Mouse (Mus musculus) hindbrain, embryonic 11.5 days (tissue): ENCODE data around the gene Kmt2d. TPM values are rescaled to one million over a fixed set of nuclear protein-coding genes. Genes with fewer than 3 reads are reported as not detected.

Experiments used
- ATAC-seq: fragments of 200-750 bp; cut with Nextera tagmentation; 2 replicates; pipeline ENCODE4 v1.8.0; 2017; ENCODE audit warnings: mild to moderate bottlenecking, moderate TSS enrichment, moderate library complexity; ENCODE audit not compliant: low FRiP score
- DNase-seq: peaks from one replicate; pipeline ENCODE4 v3.0.0-alpha.2; 2015; ENCODE audit warnings: low spot score
- H3K27ac ChIP-seq: fragments of 300-500 bp; sonication (generic); 2 replicates; pipeline ENCODE4 v1.5.1; 2014; ENCODE audit warnings: mild to moderate bottlenecking, low read depth, low read length
- H3K27me3 ChIP-seq: fragments of 300-500 bp; sonication (generic); 2 replicates; pipeline ENCODE4 v1.6.1; 2014; ENCODE audit warnings: mild to moderate bottlenecking, low read length, moderate library complexity, mixed read lengths; ENCODE audit not compliant: control insufficient read depth, insufficient read depth
- H3K36me3 ChIP-seq: fragments of 300-500 bp; sonication (generic); 2 replicates; pipeline ENCODE4 v1.6.1; 2014; ENCODE audit warnings: mild to moderate bottlenecking, low read length, moderate library complexity, mixed read lengths; ENCODE audit not compliant: control insufficient read depth, insufficient read depth
- H3K4me1 ChIP-seq: fragments of 300-500 bp; sonication (generic); replicated peaks from 2 replicates; pipeline ENCODE4 v1.6.1; 2014; ENCODE audit warnings: low read length, mixed read lengths; ENCODE audit not compliant: control insufficient read depth, insufficient read depth
- H3K4me2 ChIP-seq: fragments of 300-500 bp; sonication (generic); replicated peaks from 2 replicates; pipeline ENCODE4 v1.6.1; 2014; ENCODE audit warnings: mild to moderate bottlenecking, low read depth, low read length
- H3K4me3 ChIP-seq: fragments of 300-500 bp; sonication (generic); 2 replicates; pipeline ENCODE4 v1.5.1; 2014; ENCODE audit warnings: low read depth, low read length
- H3K9ac ChIP-seq: fragments of 300-500 bp; sonication (generic); 2 replicates; pipeline ENCODE4 v1.6.1; 2014; ENCODE audit warnings: low read depth, low read length
- H3K9me3 ChIP-seq: fragments of 300-500 bp; sonication (generic); 2 replicates; pipeline ENCODE4 v1.6.1; 2016; ENCODE audit warnings: low read length; ENCODE audit not compliant: control insufficient read depth
- WGBS: fragments of 180-500 bp; shearing (Covaris S2); extraction: QIAGEN DNeasy Blood & Tissue Kit; methylation state at CpG from one replicate; pipeline ENCODE4 v1.1.7; 2014; 5-methylcytosine and 5-hydroxymethylcytosine counted together
- polyA plus RNA-seq: library from polyadenylated mRNA; unstranded; fragments of >200 nt; fragmentation: Nextera tagmentation; extraction: Ambion mirVana; gene quantifications from 2 replicates; pipeline ENCODE4 v1.2.1, GENCODE M21; 2014

Kmt2d gene
- polyA plus RNA-seq, 1 experiment from 2014 or later, result 20.5 TPM

- Histone ChIP-seq H3K4me3 (no peak overlapping the region), H3K9ac (no peak overlapping the region), H3K36me3 (peaks cover 48% of the 10 kb centered on the region), H3K27me3 (no peaks in the 10 kb centered on the region), H3K9me3 (no peaks in the 10 kb centered on the region), H3K27ac (no peak overlapping the region), H3K4me2 (no peak overlapping the region), H3K4me1 (no peaks in the 10 kb centered on the region)
- no peak for DNase-seq
- ATAC-seq, result no peak
- 85% methylated on average over 9 of the region's 9 CpGs for WGBS
Measured at GRCm38 (mm10) chr15:98852733-98853132, 18.3 kb downstream of the Kmt2d start.

DNA sequence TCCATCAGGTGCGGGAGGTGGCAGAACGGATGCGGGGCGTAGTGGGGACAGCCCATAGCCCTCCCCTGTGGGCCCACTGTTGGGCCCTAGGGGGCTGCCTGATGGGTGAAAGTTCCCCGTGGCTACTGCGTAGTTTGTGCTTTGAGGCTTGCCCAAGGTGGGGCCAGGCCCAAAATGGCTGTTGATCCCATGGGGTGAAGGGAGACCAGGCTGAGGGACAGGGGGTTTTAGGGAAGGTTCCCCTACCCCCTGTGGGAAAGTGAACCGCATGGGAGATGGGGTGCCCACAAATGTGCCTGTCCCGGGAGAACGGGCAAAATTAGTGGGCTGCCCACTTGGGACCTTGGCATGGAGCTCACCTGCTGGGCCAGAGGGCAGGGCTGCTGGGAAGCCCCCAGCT, 18.9 kb downstream of the Kmt2d start:
- Histone ChIP-seq H3K4me2 (no peak overlapping the region), H3K27me3 (no peaks in the 10 kb centered on the region), H3K9ac (no peak overlapping the region), H3K27ac (no peak overlapping the region), H3K4me3 (no peak overlapping the region), H3K36me3 (peaks cover 49% of the 10 kb centered on the region), H3K9me3 (no peaks in the 10 kb centered on the region), H3K4me1 (no peaks in the 10 kb centered on the region)
- DNase-seq (no peak), ATAC-seq (no peak)
- 97% methylated on average over 9 of the region's 9 CpGs for WGBS

DNA sequence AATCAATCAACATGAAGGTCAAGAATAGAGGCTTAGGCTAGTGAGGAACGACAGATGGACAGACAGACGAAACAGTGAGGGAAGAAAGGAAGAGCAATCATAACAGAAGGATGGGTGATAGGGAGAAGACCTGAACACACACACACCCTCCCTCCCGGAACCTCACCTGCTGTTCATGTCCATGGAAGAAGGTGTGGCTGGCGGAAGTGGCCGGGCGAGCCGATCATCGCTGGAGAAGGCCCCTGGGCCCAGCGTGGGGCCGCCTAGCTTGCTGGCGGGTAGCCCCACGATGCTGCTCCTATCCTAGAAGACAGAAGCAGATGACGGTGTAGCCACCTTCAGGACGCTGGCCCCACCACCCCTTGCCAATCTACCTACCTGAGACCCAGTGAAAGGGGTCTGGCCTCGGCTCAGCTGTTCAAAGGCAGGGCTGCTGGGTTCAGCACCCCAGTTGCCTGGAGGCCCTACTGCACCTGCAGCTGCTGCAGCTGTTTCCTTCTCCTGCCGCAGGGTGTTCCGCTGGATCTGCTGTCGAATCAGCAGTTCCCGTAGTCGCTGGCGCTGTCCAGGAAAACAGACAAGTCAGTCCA, 19.7 kb downstream of the Kmt2d start:
- ATAC-seq (no peak), DNase-seq (no peak)
- no peak overlapping the region for H3K4me2 ChIP-seq
- peaks cover 56% of the 10 kb centered on the region for H3K36me3 ChIP-seq
- no peak overlapping the region for H3K9ac ChIP-seq
- no peaks in the 10 kb centered on the region for H3K27me3 ChIP-seq
- H3K9me3 ChIP-seq, result no peaks in the 10 kb centered on the region
- WGBS, result 90% methylated on average over 21 of the region's 21 CpGs
- H3K4me1 ChIP-seq, result no peaks in the 10 kb centered on the region
- no peak overlapping the region for H3K4me3 ChIP-seq
- no peak overlapping the region for H3K27ac ChIP-seq

- no peak overlapping the region for H3K9ac ChIP-seq
- H3K27ac ChIP-seq, result no peak overlapping the region
- H3K4me3 ChIP-seq, result no peak overlapping the region
- ATAC-seq (no peak), DNase-seq (no peak)
- WGBS, result 92% methylated on average over 14 of the region's 14 CpGs
- no peak overlapping the region for H3K4me2 ChIP-seq
- no peaks in the 10 kb centered on the region for H3K4me1 ChIP-seq
- H3K36me3 ChIP-seq, result peaks cover 58% of the 10 kb centered on the region
- no peaks in the 10 kb centered on the region for H3K9me3 ChIP-seq
- no peaks in the 10 kb centered on the region for H3K27me3 ChIP-seq
Measured at GRCm38 (mm10) chr15:98850668-98851067, 20.3 kb downstream of the Kmt2d start.

- Histone ChIP-seq H3K36me3 (peaks cover 64% of the 10 kb centered on the region), H3K4me2 (no peak overlapping the region), H3K4me1 (no peaks in the 10 kb centered on the region), H3K9me3 (no peaks in the 10 kb centered on the region), H3K9ac (no peak overlapping the region), H3K4me3 (no peak overlapping the region), H3K27me3 (no peaks in the 10 kb centered on the region), H3K27ac (no peak overlapping the region)
- DNase-seq, result no peak
- WGBS, result 94% methylated on average over 16 of the region's 16 CpGs
- ATAC-seq, result no peak
Measured at GRCm38 (mm10) chr15:98849956-98850600, 20.9 kb downstream of the Kmt2d start.

DNA sequence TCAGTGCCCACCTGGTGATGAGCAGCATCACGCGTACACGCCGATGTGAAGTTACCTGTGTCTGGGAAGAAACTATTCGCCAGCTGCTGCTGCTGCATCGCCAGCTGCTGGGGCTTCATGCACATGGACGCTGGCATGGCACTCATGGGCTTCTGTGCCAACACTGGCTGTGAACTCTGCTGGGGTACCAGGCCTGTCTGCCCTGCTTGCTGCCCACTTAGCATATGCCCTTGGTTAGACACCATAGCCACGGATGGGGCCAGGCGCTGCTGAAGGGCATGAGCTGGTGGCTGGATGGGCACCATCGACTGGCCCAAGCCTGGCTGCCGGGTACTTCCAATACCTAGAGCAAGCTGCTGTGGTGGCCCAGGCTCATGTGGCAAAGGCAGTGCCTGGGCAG, 21.8 kb downstream of the Kmt2d start:
- Histone ChIP-seq H3K4me3 (no peak overlapping the region), H3K27ac (no peak overlapping the region), H3K9me3 (no peaks in the 10 kb centered on the region), H3K36me3 (peaks cover 60% of the 10 kb centered on the region), H3K27me3 (no peaks in the 10 kb centered on the region), H3K4me2 (no peak overlapping the region), H3K4me1 (no peaks in the 10 kb centered on the region), H3K9ac (no peak overlapping the region)
- ATAC-seq (no peak), DNase-seq (no peak)
- WGBS, result 93% methylated on average over 11 of the region's 11 CpGs

DNA sequence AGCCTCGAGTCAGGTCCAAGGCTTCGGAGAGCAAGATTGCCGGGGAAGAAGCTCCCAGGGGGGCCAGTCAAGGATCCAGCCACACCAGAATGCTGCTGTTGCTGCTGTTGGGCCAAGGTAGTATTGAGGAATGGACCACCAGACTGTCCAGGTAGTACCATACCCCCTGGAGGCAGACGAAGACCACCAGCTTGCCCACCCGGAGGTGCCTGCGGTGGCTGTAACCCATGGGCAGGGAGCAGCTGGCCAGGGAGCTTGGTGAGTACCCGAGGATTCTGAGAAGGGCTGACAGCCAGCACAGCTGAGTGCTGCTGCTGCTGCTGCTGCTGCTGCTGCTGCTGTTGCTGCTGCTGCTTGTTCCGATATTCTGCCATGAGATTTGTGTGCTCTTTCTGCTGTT, 24.9 kb downstream of the Kmt2d start:
- Histone ChIP-seq H3K9ac (no peak overlapping the region), H3K4me1 (no peaks in the 10 kb centered on the region), H3K36me3 (peaks cover 58% of the 10 kb centered on the region), H3K27me3 (no peaks in the 10 kb centered on the region), H3K4me2 (no peak overlapping the region), H3K4me3 (no peak overlapping the region), H3K27ac (no peak overlapping the region), H3K9me3 (no peaks in the 10 kb centered on the region)
- DNase-seq (no peak), ATAC-seq (no peak)
- WGBS, result 94% methylated on average over 7 of the region's 8 CpGs

GRCm38 (mm10) chr15:98845149-98845548, 25.9 kb downstream of the Kmt2d start:
- Histone ChIP-seq H3K4me2 (no peak overlapping the region), H3K9me3 (no peaks in the 10 kb centered on the region), H3K36me3 (peaks cover 66% of the 10 kb centered on the region), H3K4me3 (no peak overlapping the region), H3K9ac (no peak overlapping the region), H3K27ac (no peak overlapping the region), H3K27me3 (no peaks in the 10 kb centered on the region), H3K4me1 (no peaks in the 10 kb centered on the region)
- ATAC-seq (no peak), DNase-seq (no peak)
- WGBS, result 100% methylated on average over 2 of the region's 2 CpGs

DNA sequence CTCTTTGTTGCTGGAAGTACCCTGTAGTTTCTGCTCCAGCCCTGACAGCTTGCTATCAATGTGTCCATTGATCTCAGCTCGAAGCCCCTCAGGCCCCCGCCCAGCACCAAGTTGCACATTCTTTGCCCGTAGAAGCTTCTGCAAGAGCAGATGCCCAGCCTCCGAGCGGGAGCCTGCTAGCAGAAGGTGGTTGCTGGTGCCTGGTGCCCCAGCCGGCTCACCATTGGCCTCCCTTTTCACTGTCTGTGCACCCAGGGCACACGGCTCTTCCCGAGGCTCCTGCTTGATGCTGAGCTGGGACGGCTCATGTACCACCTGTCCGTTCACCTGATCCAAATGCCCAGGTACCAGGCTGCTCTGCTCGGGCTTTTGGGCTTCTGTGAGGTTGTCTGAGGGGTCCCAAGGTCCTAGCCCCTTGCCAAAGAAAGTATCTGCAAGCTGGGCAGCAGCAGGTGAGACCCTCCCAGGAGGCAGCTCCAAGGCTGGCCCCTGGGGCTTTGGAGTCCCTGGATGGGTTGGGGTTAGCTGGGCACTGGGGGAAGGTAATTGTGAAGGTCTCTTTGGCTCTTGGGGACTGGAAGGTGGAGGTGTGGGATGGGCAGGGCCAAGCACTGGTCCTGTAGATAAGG, 27.3 kb downstream of the Kmt2d start:
- Histone ChIP-seq H3K9me3 (no peaks in the 10 kb centered on the region), H3K36me3 (peaks cover 64% of the 10 kb centered on the region), H3K27me3 (no peaks in the 10 kb centered on the region), H3K4me3 (no peak overlapping the region), H3K9ac (no peak overlapping the region), H3K27ac (no peak overlapping the region), H3K4me1 (no peaks in the 10 kb centered on the region), H3K4me2 (no peak overlapping the region)
- ATAC-seq (no peak), DNase-seq (no peak)
- WGBS, result 93% methylated on average over 11 of the region's 11 CpGs
